Mouse (Mus musculus): ENCODE data around the gene H2afx. TPM values are rescaled to one million over a fixed set of nuclear protein-coding genes. Genes with fewer than 3 reads are reported as not detected.

The H2afx gene
- polyA plus RNA-seq, 1 experiment from 2014 or later, result 419 TPM

- peaks cover 36% of the 10 kb centered on the region for H3K36me3 ChIP-seq (ENCODE audit: insufficient read depth)
Observed at GRCm38 (mm10) chr9:44311136-44312134, 23.1 kb upstream of the H2afx start.

GRCm38 (mm10) chr9:44313476-44314256 lies 20.8 kb upstream of the H2afx start:
- H3K9me3 ChIP-seq (ENCODE audit: low read depth, low read length), result no peaks in the 10 kb centered on the region
- H3K27ac ChIP-seq (ENCODE audit: low read depth), result no peak overlapping the region
- peaks cover 10% of the 10 kb centered on the region for H3K4me1 ChIP-seq (ENCODE audit: insufficient read depth)
- WGBS, result 69% methylated on average over 19 of the region's 19 CpGs
- TF ChIP-seq CTCF (IDR thresholded peaks at IDR 0.05; ENCODE audit: low read depth), result no peak
- no peak for DNase-seq
- no peak overlapping the region for H3K4me3 ChIP-seq (ENCODE audit: low read depth, low read length)
- no peaks in the 10 kb centered on the region for H3K27me3 ChIP-seq (ENCODE audit: insufficient read depth, low read length)
- H3K36me3 ChIP-seq (ENCODE audit: insufficient read depth), result peaks cover 40% of the 10 kb centered on the region
- no peak overlapping the region for H3K9ac ChIP-seq
- no peak for ATAC-seq (ENCODE audit: insufficient read depth)
- H3K4me2 ChIP-seq, result no peak overlapping the region

More at GRCm38 (mm10) chr9:44311136-44312134, 23.1 kb upstream of the H2afx start:
- WGBS, result 13% methylated on average over 27 of the region's 27 CpGs
- 0 out of 2 replicates have a peak, but pooled peaks have one; percentile 8 for TF ChIP-seq CTCF (IDR thresholded peaks at IDR 0.05; ENCODE audit: low read depth)
- H3K4me2 ChIP-seq, result peak overlapping the region; percentile 24
- DNase-seq (peak; percentile 57), ATAC-seq (ENCODE audit: insufficient read depth) (peak; percentile 81)
- no peaks in the 10 kb centered on the region for H3K9me3 ChIP-seq (ENCODE audit: low read depth, low read length)
- peak overlapping the region; percentile 66; the same call in 1 of the 2 replicates for H3K27ac ChIP-seq (ENCODE audit: low read depth)
- no peaks in the 10 kb centered on the region for H3K27me3 ChIP-seq (ENCODE audit: insufficient read depth, low read length)
- peak overlapping the region; percentile 12; the same call in 1 of the 2 replicates for H3K4me3 ChIP-seq (ENCODE audit: low read depth, low read length)
- peaks cover 5% of the 10 kb centered on the region; the same call in 1 of the 2 replicates for H3K4me1 ChIP-seq (ENCODE audit: insufficient read depth)
- H3K9ac ChIP-seq, result peak overlapping the region; percentile 47; the same call in 1 of the 2 replicates

GRCm38 (mm10) chr9:44314257-44314547 lies 20.3 kb upstream of the H2afx start:
- no peak for ATAC-seq (ENCODE audit: insufficient read depth)
- no peak overlapping the region for H3K4me2 ChIP-seq
- 70% methylated on average over 4 of the region's 4 CpGs for WGBS
- peaks cover 16% of the 10 kb centered on the region for H3K4me1 ChIP-seq (ENCODE audit: insufficient read depth)
- H3K27ac ChIP-seq (ENCODE audit: low read depth), result no peak overlapping the region
- no peak overlapping the region for H3K4me3 ChIP-seq (ENCODE audit: low read depth, low read length)
- no peaks in the 10 kb centered on the region for H3K27me3 ChIP-seq (ENCODE audit: insufficient read depth, low read length)
- H3K36me3 ChIP-seq (ENCODE audit: insufficient read depth), result peaks cover 40% of the 10 kb centered on the region
- DNase-seq, result no peak
- no peaks in the 10 kb centered on the region for H3K9me3 ChIP-seq (ENCODE audit: low read depth, low read length)
- no peak overlapping the region for H3K9ac ChIP-seq
- no peak for TF ChIP-seq CTCF (IDR thresholded peaks at IDR 0.05; ENCODE audit: low read depth)

GRCm38 (mm10) chr9:44314910-44315309 lies 19.6 kb upstream of the H2afx start:
- H3K4me1 ChIP-seq (ENCODE audit: insufficient read depth), result peaks cover 16% of the 10 kb centered on the region
- TF ChIP-seq CTCF (IDR thresholded peaks at IDR 0.05; ENCODE audit: low read depth), result no peak
- WGBS, result 89% methylated on average over 18 of the region's 18 CpGs
- peaks cover 40% of the 10 kb centered on the region for H3K36me3 ChIP-seq (ENCODE audit: insufficient read depth)
- H3K4me2 ChIP-seq, result no peak overlapping the region
- no peak overlapping the region for H3K9ac ChIP-seq
- H3K9me3 ChIP-seq (ENCODE audit: low read depth, low read length), result no peaks in the 10 kb centered on the region
- H3K4me3 ChIP-seq (ENCODE audit: low read depth, low read length), result no peak overlapping the region
- ATAC-seq (ENCODE audit: insufficient read depth) (no peak), DNase-seq (no peak)
- H3K27ac ChIP-seq (ENCODE audit: low read depth), result no peak overlapping the region
- H3K27me3 ChIP-seq (ENCODE audit: insufficient read depth, low read length), result no peaks in the 10 kb centered on the region

GRCm38 (mm10) chr9:44317452-44317851 lies 17.0 kb upstream of the H2afx start:
- no peaks in the 10 kb centered on the region for H3K9me3 ChIP-seq (ENCODE audit: low read depth, low read length)
- 70% methylated on average over 4 of the region's 4 CpGs for WGBS
- DNase-seq (no peak), ATAC-seq (ENCODE audit: insufficient read depth) (no peak)
- H3K4me1 ChIP-seq (ENCODE audit: insufficient read depth), result peaks cover 14% of the 10 kb centered on the region
- no peak overlapping the region for H3K4me2 ChIP-seq
- H3K27ac ChIP-seq (ENCODE audit: low read depth), result no peak overlapping the region
- H3K4me3 ChIP-seq (ENCODE audit: low read depth, low read length), result no peak overlapping the region
- H3K36me3 ChIP-seq (ENCODE audit: insufficient read depth), result peaks cover 35% of the 10 kb centered on the region
- no peak for TF ChIP-seq CTCF (IDR thresholded peaks at IDR 0.05; ENCODE audit: low read depth)
- no peak overlapping the region for H3K9ac ChIP-seq
- H3K27me3 ChIP-seq (ENCODE audit: insufficient read depth, low read length), result no peaks in the 10 kb centered on the region

- no peak for ATAC-seq (ENCODE audit: insufficient read depth)
- no peaks in the 10 kb centered on the region for H3K9me3 ChIP-seq (ENCODE audit: low read depth, low read length)
- no peak for DNase-seq
- H3K27me3 ChIP-seq (ENCODE audit: insufficient read depth, low read length), result no peaks in the 10 kb centered on the region
- WGBS, result 62% methylated on average over 5 of the region's 5 CpGs
- 0 out of 2 replicates have a peak, but pooled peaks have one; percentile 5 for TF ChIP-seq CTCF (IDR thresholded peaks at IDR 0.05; ENCODE audit: low read depth)
- no peak overlapping the region for H3K9ac ChIP-seq
- H3K36me3 ChIP-seq (ENCODE audit: insufficient read depth), result peaks cover 31% of the 10 kb centered on the region
- H3K4me2 ChIP-seq, result peak overlapping the region; percentile 91
- peak overlapping the region; percentile 84 for H3K4me3 ChIP-seq (ENCODE audit: low read depth, low read length)
- peaks cover 14% of the 10 kb centered on the region for H3K4me1 ChIP-seq (ENCODE audit: insufficient read depth)
- no peak overlapping the region for H3K27ac ChIP-seq (ENCODE audit: low read depth)
Observed at GRCm38 (mm10) chr9:44318076-44318825, 16.2 kb upstream of the H2afx start.
